Mouse (Mus musculus): ENCODE measurements around the gene Ggn.

DNA sequence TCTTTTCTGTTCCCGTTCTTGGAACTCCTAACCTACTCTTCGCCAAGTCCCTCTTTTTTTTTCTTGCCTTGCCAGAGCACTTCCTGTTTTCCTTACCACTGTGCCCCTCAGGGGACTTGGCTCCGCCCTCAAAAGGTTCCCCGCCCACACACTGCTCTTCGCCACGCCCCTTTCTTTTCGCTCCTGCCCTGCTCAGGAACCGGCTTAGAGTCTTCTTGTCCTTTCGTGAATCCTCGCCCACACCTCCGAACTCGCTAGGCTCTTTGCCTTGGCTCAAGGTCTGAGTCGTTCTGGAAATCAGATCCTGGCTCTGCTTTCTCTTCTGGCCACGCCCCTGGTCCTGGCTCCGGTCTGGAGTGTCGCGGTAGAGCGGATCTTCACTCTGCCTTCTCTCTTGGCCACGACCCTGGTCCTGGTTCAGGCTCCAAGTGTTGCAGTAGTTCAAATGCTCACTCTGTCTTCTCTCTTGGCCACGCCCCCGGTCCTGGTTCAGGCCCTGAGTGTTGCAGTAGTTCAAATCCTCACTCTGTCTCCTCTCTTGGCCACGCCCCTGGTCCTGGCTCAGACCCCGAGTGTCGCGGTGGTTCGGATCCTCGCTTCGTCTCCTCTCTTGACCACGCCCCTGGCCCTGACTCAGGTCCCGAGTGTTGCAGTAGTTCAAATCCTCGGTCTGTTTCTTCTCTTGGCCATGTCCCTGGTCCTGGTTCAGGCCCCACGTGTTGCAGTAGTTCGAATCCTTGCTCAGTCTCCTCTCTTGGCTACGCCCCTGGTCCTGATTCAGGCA is 41.6 kb downstream of the Ggn start:
- TF ChIP-seq CTCF (IDR thresholded peaks at IDR 0.05; ENCODE audit: low read depth, low read length) (no peak), POLR2AphosphoS5 (IDR thresholded peaks at IDR 0.05; ENCODE audit: insufficient replicate concordance, low read depth, low read length) (no peak), TAL1 (conservative IDR thresholded peaks at IDR 0.05; ENCODE audit: low read depth, low read length) (no peak), GATA1 (IDR thresholded peaks at IDR 0.05; ENCODE audit: borderline replicate concordance, low read length) (no peak), GATA2 (IDR thresholded peaks at IDR 0.05; ENCODE audit: borderline replicate concordance, low read depth, low read length) (no peak)

Measured in G1E (cell line).